Mouse (Mus musculus): ENCODE measurements around the gene Tmtc1. TPM values are rescaled to one million over a fixed set of nuclear protein-coding genes. Genes with fewer than 3 reads are reported as not detected.

Gene Tmtc1
- polyA plus RNA-seq, 1 experiment from 2014 or later: 2.4 TPM

GRCm38 (mm10) chr6:148391286-148391685, 52.9 kb downstream of the Tmtc1 start:
- Histone ChIP-seq H3K9ac (replicated peaks) (no peak overlapping the region), H3K27me3 (no peaks in the 10 kb centered on the region), H3K27ac (replicated peaks) (no peak overlapping the region), H3K4me3 (no peak overlapping the region), H3K9me3 (no peaks in the 10 kb centered on the region), H3K36me3 (no peaks in the 10 kb centered on the region), H3K4me1 (peaks cover 19% of the 10 kb centered on the region), H3K4me2 (replicated peaks) (no peak overlapping the region)
- no peak for ATAC-seq (ENCODE audit: low FRiP score, low read depth)
- 86% methylated on average over 7 of the region's 7 CpGs for WGBS

GRCm38 (mm10) chr6:148390630-148391276, 53.4 kb downstream of the Tmtc1 start:
- no peak overlapping the region for H3K27ac ChIP-seq (replicated peaks)
- no peaks in the 10 kb centered on the region for H3K36me3 ChIP-seq
- no peak for ATAC-seq (ENCODE audit: low FRiP score, low read depth)
- no peak overlapping the region for H3K4me2 ChIP-seq (replicated peaks)
- H3K9ac ChIP-seq (replicated peaks): no peak overlapping the region
- H3K27me3 ChIP-seq: no peaks in the 10 kb centered on the region
- no peaks in the 10 kb centered on the region for H3K9me3 ChIP-seq
- no peak overlapping the region for H3K4me3 ChIP-seq
- peaks cover 19% of the 10 kb centered on the region for H3K4me1 ChIP-seq
- WGBS: 64% methylated on average over 4 of the region's 4 CpGs

GRCm38 (mm10) chr6:148387990-148388389, 56.2 kb downstream of the Tmtc1 start:
- no peak overlapping the region for H3K4me2 ChIP-seq (replicated peaks)
- no peaks in the 10 kb centered on the region for H3K9me3 ChIP-seq
- peaks cover 16% of the 10 kb centered on the region for H3K4me1 ChIP-seq
- H3K27me3 ChIP-seq: no peaks in the 10 kb centered on the region
- WGBS: 60% methylated on average over 1 of the region's 1 CpGs
- no peaks in the 10 kb centered on the region for H3K36me3 ChIP-seq
- ATAC-seq (ENCODE audit: low FRiP score, low read depth): no peak
- H3K4me3 ChIP-seq: no peak overlapping the region
- H3K9ac ChIP-seq (replicated peaks): no peak overlapping the region
- H3K27ac ChIP-seq (replicated peaks): no peak overlapping the region

- no peak overlapping the region for H3K4me2 ChIP-seq (replicated peaks)
- no peak overlapping the region for H3K4me3 ChIP-seq
- no peaks in the 10 kb centered on the region for H3K4me1 ChIP-seq
- no peak overlapping the region for H3K9ac ChIP-seq (replicated peaks)
- H3K36me3 ChIP-seq: no peaks in the 10 kb centered on the region
- no peak overlapping the region for H3K27ac ChIP-seq (replicated peaks)
- no peaks in the 10 kb centered on the region for H3K27me3 ChIP-seq
- ATAC-seq (ENCODE audit: low FRiP score, low read depth): no peak
- WGBS: 76% methylated on average over 6 of the region's 6 CpGs
- no peaks in the 10 kb centered on the region for H3K9me3 ChIP-seq
Observed at GRCm38 (mm10) chr6:148384111-148384895, 59.9 kb downstream of the Tmtc1 start.

GRCm38 (mm10) chr6:148381163-148381782, 62.9 kb downstream of the Tmtc1 start:
- H3K4me2 ChIP-seq (replicated peaks): no peak overlapping the region
- no peaks in the 10 kb centered on the region for H3K27me3 ChIP-seq
- no peaks in the 10 kb centered on the region for H3K4me1 ChIP-seq
- H3K9me3 ChIP-seq: no peaks in the 10 kb centered on the region
- no peak overlapping the region for H3K4me3 ChIP-seq
- 69% methylated on average over 9 of the region's 9 CpGs for WGBS
- no peak overlapping the region for H3K9ac ChIP-seq (replicated peaks)
- no peak for ATAC-seq (ENCODE audit: low FRiP score, low read depth)
- no peak overlapping the region for H3K27ac ChIP-seq (replicated peaks)
- H3K36me3 ChIP-seq: no peaks in the 10 kb centered on the region

- Histone ChIP-seq H3K9me3 (no peaks in the 10 kb centered on the region), H3K27ac (replicated peaks) (no peak overlapping the region), H3K4me3 (no peak overlapping the region), H3K9ac (replicated peaks) (no peak overlapping the region), H3K4me1 (no peaks in the 10 kb centered on the region), H3K36me3 (no peaks in the 10 kb centered on the region), H3K4me2 (replicated peaks) (no peak overlapping the region), H3K27me3 (no peaks in the 10 kb centered on the region)
- ATAC-seq (ENCODE audit: low FRiP score, low read depth): no peak
- WGBS: 55% methylated on average over 3 of the region's 3 CpGs
Observed at GRCm38 (mm10) chr6:148375618-148376209, 68.5 kb downstream of the Tmtc1 start.

- Histone ChIP-seq H3K36me3 (no peaks in the 10 kb centered on the region), H3K27me3 (no peaks in the 10 kb centered on the region), H3K9me3 (no peaks in the 10 kb centered on the region), H3K4me3 (no peak overlapping the region), H3K4me2 (replicated peaks) (no peak overlapping the region), H3K9ac (replicated peaks) (no peak overlapping the region), H3K4me1 (no peaks in the 10 kb centered on the region), H3K27ac (replicated peaks) (no peak overlapping the region)
- 75% methylated on average over 3 of the region's 3 CpGs for WGBS
- ATAC-seq (ENCODE audit: low FRiP score, low read depth): no peak
Observed at GRCm38 (mm10) chr6:148375015-148375414, 69.2 kb downstream of the Tmtc1 start.

GRCm38 (mm10) chr6:148373444-148373843, 70.7 kb downstream of the Tmtc1 start:
- Histone ChIP-seq H3K4me2 (replicated peaks) (no peak overlapping the region), H3K4me1 (no peaks in the 10 kb centered on the region), H3K4me3 (no peak overlapping the region), H3K27me3 (no peaks in the 10 kb centered on the region), H3K9me3 (no peaks in the 10 kb centered on the region), H3K36me3 (no peaks in the 10 kb centered on the region), H3K9ac (replicated peaks) (no peak overlapping the region), H3K27ac (replicated peaks) (no peak overlapping the region)
- no peak for ATAC-seq (ENCODE audit: low FRiP score, low read depth)
- WGBS: 66% methylated on average over 2 of the region's 2 CpGs

GRCm38 (mm10) chr6:148371223-148371622, 73.0 kb downstream of the Tmtc1 start:
- no peaks in the 10 kb centered on the region for H3K27me3 ChIP-seq
- no peaks in the 10 kb centered on the region for H3K36me3 ChIP-seq
- H3K9ac ChIP-seq (replicated peaks): no peak overlapping the region
- no peaks in the 10 kb centered on the region for H3K9me3 ChIP-seq
- no peak overlapping the region for H3K4me2 ChIP-seq (replicated peaks)
- no peaks in the 10 kb centered on the region for H3K4me1 ChIP-seq
- no peak for ATAC-seq (ENCODE audit: low FRiP score, low read depth)
- H3K27ac ChIP-seq (replicated peaks): no peak overlapping the region
- H3K4me3 ChIP-seq: no peak overlapping the region

GRCm38 (mm10) chr6:148367094-148367539, 77.1 kb downstream of the Tmtc1 start:
- Histone ChIP-seq H3K4me3 (no peak overlapping the region), H3K27ac (replicated peaks) (no peak overlapping the region), H3K36me3 (no peaks in the 10 kb centered on the region), H3K27me3 (no peaks in the 10 kb centered on the region), H3K9ac (replicated peaks) (no peak overlapping the region), H3K4me1 (no peaks in the 10 kb centered on the region; the same call in 1 of the 2 replicates), H3K4me2 (replicated peaks) (no peak overlapping the region), H3K9me3 (no peaks in the 10 kb centered on the region)
- 41% methylated on average over 4 of the region's 4 CpGs for WGBS
- ATAC-seq (ENCODE audit: low FRiP score, low read depth): no peak

- H3K27me3 ChIP-seq: no peaks in the 10 kb centered on the region
- H3K4me3 ChIP-seq: no peak overlapping the region
- no peak overlapping the region for H3K9ac ChIP-seq (replicated peaks)
- ATAC-seq (ENCODE audit: low FRiP score, low read depth): no peak
- no peaks in the 10 kb centered on the region for H3K9me3 ChIP-seq
- H3K4me2 ChIP-seq (replicated peaks): no peak overlapping the region
- no peaks in the 10 kb centered on the region; the same call in 1 of the 2 replicates for H3K4me1 ChIP-seq
- 100% methylated on average over 1 of the region's 1 CpGs for WGBS
- H3K27ac ChIP-seq (replicated peaks): no peak overlapping the region
- H3K36me3 ChIP-seq: no peaks in the 10 kb centered on the region
Observed at GRCm38 (mm10) chr6:148366629-148367028, 77.6 kb downstream of the Tmtc1 start.

- no peaks in the 10 kb centered on the region for H3K27me3 ChIP-seq
- H3K9ac ChIP-seq (replicated peaks): no peak overlapping the region
- no peaks in the 10 kb centered on the region for H3K9me3 ChIP-seq
- no peak for ATAC-seq (ENCODE audit: low FRiP score, low read depth)
- no peak overlapping the region for H3K27ac ChIP-seq (replicated peaks)
- H3K4me2 ChIP-seq (replicated peaks): no peak overlapping the region
- no peak overlapping the region for H3K4me3 ChIP-seq
- peaks cover 7% of the 10 kb centered on the region for H3K4me1 ChIP-seq
- H3K36me3 ChIP-seq: no peaks in the 10 kb centered on the region
- 94% methylated on average over 1 of the region's 1 CpGs for WGBS
Observed at GRCm38 (mm10) chr6:148363162-148363561, 81.0 kb downstream of the Tmtc1 start.

Measured in midbrain, embryonic 12.5 days (tissue).